Mouse (Mus musculus) midbrain, embryonic 11.5 days (tissue): Measurements from ENCODE around the gene Zfp866. TPM values are rescaled to one million over a fixed set of nuclear protein-coding genes. Genes with fewer than 3 reads are reported as not detected.
A peak's percentile ranks its signal among the peaks of the same experiment; 100 is the strongest.

Experiments used
- ATAC-seq: fragments of 200-750 bp; cut with Nextera tagmentation; 2 replicates; pipeline ENCODE4 v1.8.0; 2017; ENCODE audit warnings: moderate TSS enrichment, moderate library complexity; ENCODE audit not compliant: low FRiP score
- DNase-seq: peaks from one replicate; pipeline ENCODE4 v3.0.0; 2015; ENCODE audit warnings: low spot score; ENCODE audit errors: missing footprints
- H3K27ac ChIP-seq: fragments of 300-500 bp; sonication (generic); 2 replicates; pipeline ENCODE4 v1.5.1; 2014; ENCODE audit warnings: low read depth, low read length
- H3K27me3 ChIP-seq: fragments of 300-500 bp; sonication (generic); 2 replicates; pipeline ENCODE4 v1.6.1; 2014; ENCODE audit warnings: mild to moderate bottlenecking, low read length, moderate library complexity, mixed read lengths; ENCODE audit not compliant: control insufficient read depth, insufficient read depth
- H3K36me3 ChIP-seq: fragments of 300-500 bp; sonication (generic); 2 replicates; pipeline ENCODE4 v1.6.1; 2014; ENCODE audit warnings: mild to moderate bottlenecking, low read length, moderate library complexity, mixed read lengths; ENCODE audit not compliant: control insufficient read depth, insufficient read depth
- H3K4me1 ChIP-seq: fragments of 300-500 bp; sonication (generic); 2 replicates; pipeline ENCODE4 v1.6.1; 2014; ENCODE audit warnings: low read length; ENCODE audit not compliant: control insufficient read depth, insufficient read depth
- H3K4me2 ChIP-seq: fragments of 300-500 bp; sonication (generic); 2 replicates; pipeline ENCODE4 v1.6.1; 2014; ENCODE audit warnings: mild to moderate bottlenecking, moderate library complexity
- H3K4me3 ChIP-seq: fragments of 300-500 bp; sonication (generic); 2 replicates; pipeline ENCODE4 v1.5.1; 2014; ENCODE audit warnings: low read depth, low read length
- H3K9ac ChIP-seq: fragments of 300-500 bp; sonication (generic); 2 replicates; pipeline ENCODE4 v1.6.1; 2014; ENCODE audit warnings: low read length
- H3K9me3 ChIP-seq: fragments of 300-500 bp; sonication (generic); 2 replicates; pipeline ENCODE4 v1.6.1; 2016; ENCODE audit warnings: low read length; ENCODE audit not compliant: control insufficient read depth
- WGBS: fragments of 180-500 bp; shearing (Covaris S2); extraction: QIAGEN DNeasy Blood & Tissue Kit; methylation state at CpG from one replicate; pipeline ENCODE4 v1.1.7; 2014; 5-methylcytosine and 5-hydroxymethylcytosine counted together
- polyA plus RNA-seq: library from polyadenylated mRNA; unstranded; fragments of >200 nt; fragmentation: Nextera tagmentation; extraction: Ambion mirVana; gene quantifications from 2 replicates; pipeline ENCODE4 v1.2.1, GENCODE M21; 2014

Zfp866 gene
- polyA plus RNA-seq, 1 experiment from 2014 or later: 41.5 TPM

DNA sequence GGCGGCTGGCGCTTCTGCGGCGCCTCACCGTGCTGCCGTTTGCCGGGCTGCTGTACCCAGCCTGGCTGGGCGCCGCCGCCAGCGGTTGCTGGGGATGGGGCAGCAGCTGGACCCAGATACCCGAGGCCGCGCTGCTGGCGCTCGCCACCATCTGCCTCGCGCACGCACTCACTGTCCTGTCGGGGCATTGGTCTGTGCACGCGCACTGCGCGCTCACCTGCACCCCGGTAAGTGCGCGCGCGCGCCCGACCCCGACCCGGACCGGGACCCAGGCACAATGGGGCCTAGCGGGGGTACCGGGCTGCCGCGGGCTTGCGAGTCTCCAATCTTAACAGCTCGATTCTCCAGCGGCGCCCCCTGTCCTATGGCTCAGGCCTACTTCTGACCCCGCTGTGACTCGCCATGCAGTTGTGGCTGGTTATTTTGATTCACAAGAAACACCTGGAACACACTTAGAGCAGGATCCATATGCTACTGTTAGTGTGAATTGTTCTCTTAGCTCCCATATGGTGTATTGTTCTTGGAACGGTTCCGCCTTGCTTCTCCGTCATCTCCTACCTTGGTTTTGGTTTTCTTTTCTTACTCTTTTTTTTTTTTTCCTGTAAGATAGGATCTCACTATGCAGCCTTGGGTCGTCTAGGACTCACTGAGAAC is 564 bp upstream of the Zfp866 start:
- Histone ChIP-seq H3K9ac (peak overlapping the region; percentile 95), H3K4me2 (peak overlapping the region; percentile 83), H3K4me1 (peaks cover 12% of the 10 kb centered on the region), H3K27me3 (no peaks in the 10 kb centered on the region), H3K9me3 (no peaks in the 10 kb centered on the region), H3K27ac (peak overlapping the region; percentile 51), H3K4me3 (peak overlapping the region; percentile 100), H3K36me3 (peaks cover 13% of the 10 kb centered on the region)
- ATAC-seq (peak; percentile 78), DNase-seq (peak; percentile 90)
- WGBS: 0% methylated on average over 39 of the region's 48 CpGs

DNA sequence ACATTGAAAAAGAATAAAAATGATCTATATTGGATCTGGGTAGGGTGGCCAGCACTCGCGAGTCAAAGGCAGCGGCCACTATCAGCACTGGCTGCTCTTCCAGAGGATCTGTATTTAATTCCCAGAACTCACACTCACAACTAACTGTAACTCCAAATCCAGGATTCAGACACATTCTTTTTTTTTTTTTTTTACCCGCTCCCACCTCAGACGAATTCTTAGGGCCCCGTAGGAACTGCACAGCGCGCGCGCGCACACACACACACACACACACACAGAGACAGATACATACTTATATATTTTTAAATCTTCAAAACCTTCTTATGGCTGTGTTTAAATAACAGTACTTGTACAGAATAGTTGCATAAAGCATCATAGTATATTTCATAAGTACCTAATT is 614 bp downstream of the Zfp866 start:
- Histone ChIP-seq H3K36me3 (peaks cover 9% of the 10 kb centered on the region), H3K9me3 (no peaks in the 10 kb centered on the region), H3K9ac (peak overlapping the region; percentile 95), H3K27ac (no peak overlapping the region), H3K27me3 (no peaks in the 10 kb centered on the region), H3K4me2 (peak overlapping the region; percentile 83), H3K4me1 (peaks cover 12% of the 10 kb centered on the region), H3K4me3 (peak overlapping the region; percentile 100)
- DNase-seq (peak; percentile 83), ATAC-seq (no peak)
- WGBS: 41% methylated on average over 11 of the region's 11 CpGs

DNA sequence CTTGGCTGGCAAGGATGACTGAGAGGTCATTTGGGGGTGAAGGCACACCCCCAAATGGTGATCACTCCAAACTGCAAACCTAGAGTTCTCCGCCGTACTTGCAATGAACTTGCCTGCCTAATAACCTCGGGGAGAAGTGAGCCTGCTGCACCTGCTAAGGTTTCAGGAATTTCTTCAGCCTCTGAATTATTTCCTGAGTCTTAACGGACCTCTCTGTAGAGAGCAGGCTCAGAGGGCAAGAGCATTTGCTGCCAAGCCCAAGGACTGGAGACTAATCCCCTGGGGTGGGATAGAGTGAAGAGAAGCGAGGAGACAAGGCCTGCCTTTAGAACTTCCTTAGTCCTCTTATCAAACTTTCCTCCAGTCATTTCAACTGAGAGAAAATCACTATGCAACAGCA is 1.2 kb downstream of the Zfp866 start:
- H3K36me3 ChIP-seq: peaks cover 5% of the 10 kb centered on the region
- H3K27ac ChIP-seq: no peak overlapping the region
- peaks cover 12% of the 10 kb centered on the region for H3K4me1 ChIP-seq
- H3K27me3 ChIP-seq: no peaks in the 10 kb centered on the region
- DNase-seq (no peak), ATAC-seq (no peak)
- H3K4me2 ChIP-seq: no peak overlapping the region
- no peak overlapping the region for H3K4me3 ChIP-seq
- H3K9me3 ChIP-seq: no peaks in the 10 kb centered on the region
- H3K9ac ChIP-seq: no peak overlapping the region
- 73% methylated on average over 5 of the region's 5 CpGs for WGBS

DNA sequence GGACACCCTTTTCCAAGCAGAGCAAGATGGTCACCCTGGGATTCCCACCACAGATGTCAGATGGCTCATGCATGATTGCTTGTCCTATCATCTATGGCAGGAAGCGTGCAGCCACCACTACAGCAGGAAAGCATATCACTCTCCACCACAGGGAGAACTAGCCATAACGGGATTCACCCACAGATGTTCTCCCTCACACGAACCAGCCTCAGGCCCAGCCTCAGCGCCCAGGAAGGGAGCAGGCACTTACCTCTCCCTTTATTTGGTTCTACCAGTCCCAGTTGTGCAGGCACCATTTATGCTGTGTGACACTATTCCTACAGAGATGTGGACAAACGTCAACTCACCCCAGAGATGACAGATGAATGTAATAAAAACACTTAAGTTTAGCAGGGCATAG is 1.9 kb downstream of the Zfp866 start:
- ATAC-seq: no peak
- H3K27ac ChIP-seq: no peak overlapping the region
- no peaks in the 10 kb centered on the region for H3K27me3 ChIP-seq
- no peaks in the 10 kb centered on the region for H3K9me3 ChIP-seq
- peaks cover 12% of the 10 kb centered on the region for H3K4me1 ChIP-seq
- H3K4me2 ChIP-seq: no peak overlapping the region
- WGBS: 87% methylated on average over 5 of the region's 5 CpGs
- peak; percentile 49 for DNase-seq
- peaks cover 2% of the 10 kb centered on the region for H3K36me3 ChIP-seq
- no peak overlapping the region for H3K9ac ChIP-seq
- no peak overlapping the region for H3K4me3 ChIP-seq

DNA sequence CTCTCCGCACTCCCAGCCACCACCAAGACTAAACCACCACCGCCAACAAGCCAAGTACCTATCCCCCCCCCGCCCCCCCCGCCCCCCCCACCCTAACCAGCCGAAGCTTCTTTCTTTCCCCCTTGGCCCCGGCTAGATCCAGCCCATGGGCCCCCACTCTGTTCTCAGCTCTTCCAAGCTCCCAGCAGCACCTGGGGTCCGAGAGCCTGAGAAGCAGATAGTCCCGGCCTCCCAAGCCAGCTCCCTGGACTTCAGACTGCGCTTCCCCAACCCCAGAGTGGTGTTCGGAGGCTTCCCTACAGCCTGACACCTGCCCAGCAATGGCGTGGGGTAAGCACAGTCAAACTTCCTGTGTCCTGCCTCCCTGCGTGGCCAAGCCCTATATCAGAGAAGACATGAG is 13.9 kb downstream of the Zfp866 start:
- no peaks in the 10 kb centered on the region for H3K27me3 ChIP-seq
- H3K4me1 ChIP-seq: peaks cover 15% of the 10 kb centered on the region
- WGBS: 60% methylated on average over 12 of the region's 12 CpGs
- DNase-seq (peak; percentile 44), ATAC-seq (no peak)
- no peak overlapping the region for H3K9ac ChIP-seq
- no peak overlapping the region for H3K4me3 ChIP-seq
- no peaks in the 10 kb centered on the region for H3K9me3 ChIP-seq
- no peak overlapping the region for H3K4me2 ChIP-seq
- H3K27ac ChIP-seq: no peak overlapping the region
- H3K36me3 ChIP-seq: no peaks in the 10 kb centered on the region

DNA sequence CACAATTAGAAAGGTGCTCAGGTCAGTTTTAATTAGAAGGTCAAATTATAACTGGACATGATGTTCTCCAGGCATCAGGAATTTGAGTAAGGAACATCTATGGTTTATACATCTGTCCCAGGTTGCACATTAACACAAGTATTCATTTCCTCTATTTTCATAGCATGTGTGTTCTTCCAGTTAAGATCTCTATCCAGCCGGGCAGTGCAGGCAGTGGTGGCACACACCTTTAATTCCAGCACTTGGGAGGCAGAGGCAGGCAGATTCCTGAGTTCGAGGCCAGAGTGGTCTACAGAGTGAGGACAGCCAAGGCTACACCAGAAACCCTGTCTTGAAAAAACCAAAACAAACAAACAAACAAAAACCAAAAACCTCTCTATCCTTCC is 15.8 kb downstream of the Zfp866 start:
- H3K9ac ChIP-seq: no peak overlapping the region
- DNase-seq: no peak
- H3K9me3 ChIP-seq: no peaks in the 10 kb centered on the region
- no peak for ATAC-seq
- no peaks in the 10 kb centered on the region for H3K27me3 ChIP-seq
- H3K4me2 ChIP-seq: peak overlapping the region; percentile 29; the same call in 1 of the 2 replicates
- H3K4me3 ChIP-seq: peak overlapping the region; percentile 71; the same call in 1 of the 2 replicates
- no peak overlapping the region for H3K27ac ChIP-seq
- WGBS: 67% methylated on average over 2 of the region's 2 CpGs
- H3K4me1 ChIP-seq: peaks cover 15% of the 10 kb centered on the region
- no peaks in the 10 kb centered on the region for H3K36me3 ChIP-seq

DNA sequence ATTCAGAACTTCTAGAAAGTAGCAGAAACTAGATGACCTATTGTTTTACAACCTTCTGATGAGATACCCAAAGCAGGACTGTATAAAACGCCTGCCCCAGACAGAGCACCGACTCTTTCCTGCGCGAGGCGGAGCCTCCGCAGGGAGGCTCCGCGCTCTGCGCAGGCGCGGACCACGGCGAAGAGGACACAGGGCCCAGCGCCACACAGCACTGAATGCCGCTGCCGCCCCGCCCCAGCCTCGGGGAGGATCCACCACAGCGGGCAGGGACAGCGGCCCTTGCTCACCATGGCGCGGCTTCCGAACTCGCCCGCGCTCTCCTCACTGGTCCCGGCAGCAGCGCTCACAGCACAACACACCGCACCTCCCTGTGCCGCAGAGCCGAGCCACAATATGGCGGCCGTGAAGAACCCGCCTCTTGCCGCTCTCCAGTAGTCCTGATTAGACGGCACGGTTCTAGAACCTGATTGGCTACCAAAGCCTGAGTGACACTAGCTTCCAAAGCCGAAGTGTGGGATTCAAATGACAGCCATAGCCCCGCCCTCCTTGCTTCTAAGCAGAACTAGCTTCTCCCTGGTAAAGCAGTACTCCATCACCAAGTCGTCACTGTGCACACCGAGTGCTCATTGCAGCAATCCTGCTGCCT is 16.4 kb downstream of the Zfp866 start, which contains the start of gene Gm20422:
Gene Gm20422, minus strand, starts transcription at position 384 of the 646 bp plus-strand sequence.
- Histone ChIP-seq H3K4me2 (peak within 1 kb of the TSS; percentile 72), H3K27me3 (no peaks in the 10 kb centered on the region), H3K4me3 (peak within 1 kb of the TSS; percentile 71), H3K27ac (peak within 1 kb of the TSS; percentile 97), H3K4me1 (peaks cover 15% of the 10 kb centered on the region), H3K9me3 (no peaks in the 10 kb centered on the region), H3K36me3 (no peaks in the 10 kb centered on the region), H3K9ac (peak within 1 kb of the TSS; percentile 92)
- peak; percentile 100 for ATAC-seq
- DNase-seq: peak; percentile 99
- WGBS: under 1% methylated on average over 41 of the region's 41 CpGs

DNA sequence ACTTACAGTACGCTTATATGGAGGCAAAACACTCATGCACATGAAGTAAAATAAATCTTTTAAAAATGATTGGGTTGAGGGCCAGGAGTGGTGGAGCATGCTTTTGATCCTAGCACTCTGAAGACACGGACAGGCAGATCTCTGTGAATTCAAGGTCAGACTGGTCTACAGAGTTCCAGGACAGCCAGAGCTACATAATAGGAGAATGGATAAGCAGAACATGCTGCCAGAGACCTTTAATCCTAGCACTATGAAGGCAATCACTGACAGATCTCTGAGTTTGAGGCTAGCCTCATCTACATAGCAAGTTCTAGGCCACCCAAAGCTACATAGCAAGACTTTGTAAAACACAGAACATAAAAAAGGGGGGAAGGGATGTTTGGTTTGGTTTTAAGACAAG is 18.9 kb downstream of the Zfp866 start:
- no peak for DNase-seq
- Histone ChIP-seq H3K9me3 (no peaks in the 10 kb centered on the region), H3K4me2 (no peak overlapping the region), H3K27me3 (no peaks in the 10 kb centered on the region), H3K4me1 (peaks cover 15% of the 10 kb centered on the region), H3K36me3 (peaks cover 12% of the 10 kb centered on the region), H3K27ac (no peak overlapping the region), H3K4me3 (no peak overlapping the region), H3K9ac (no peak overlapping the region)
- WGBS: 83% methylated on average over 2 of the region's 2 CpGs
- ATAC-seq: no peak

DNA sequence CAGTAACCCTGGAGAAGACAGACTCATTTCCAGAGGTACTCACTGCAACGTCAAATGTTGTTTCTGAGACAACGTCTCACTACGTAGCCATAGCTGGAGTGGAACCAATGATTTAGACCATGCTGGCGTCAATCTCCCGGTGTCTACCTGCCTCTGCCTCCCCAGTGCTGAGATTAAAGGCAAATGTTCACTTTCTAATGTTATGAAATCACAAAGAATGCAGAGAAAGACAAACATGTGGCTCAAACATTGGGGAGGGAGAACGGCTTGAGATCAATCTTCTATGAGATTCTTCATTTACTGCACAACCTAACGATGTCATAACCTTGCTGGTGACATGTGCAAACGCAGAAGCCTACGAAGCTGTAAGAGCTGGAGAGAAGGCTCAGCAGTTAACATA is 19.8 kb downstream of the Zfp866 start:
- Histone ChIP-seq H3K9ac (no peak overlapping the region), H3K4me2 (no peak overlapping the region), H3K27ac (no peak overlapping the region), H3K27me3 (no peaks in the 10 kb centered on the region), H3K4me1 (peaks cover 15% of the 10 kb centered on the region), H3K9me3 (no peaks in the 10 kb centered on the region), H3K4me3 (no peak overlapping the region), H3K36me3 (peaks cover 20% of the 10 kb centered on the region)
- ATAC-seq (no peak), DNase-seq (no peak)
- WGBS: 92% methylated on average over 9 of the region's 9 CpGs
